Mouse (Mus musculus) limb, embryonic 13.5 days (tissue): ENCODE results near the gene Lipm. TPM values are rescaled to one million over a fixed set of nuclear protein-coding genes. Genes with fewer than 3 reads are reported as not detected.

Experiments
- ATAC-seq: fragments of 200-750 bp; cut with Nextera tagmentation; 2 replicates; pipeline ENCODE4 v1.8.0; 2017; ENCODE audit warnings: low read depth, moderate number of reproducible peaks, moderate TSS enrichment; ENCODE audit not compliant: low FRiP score
- H3K27ac ChIP-seq: fragments of 300-500 bp; sonication (generic); 2 replicates; pipeline ENCODE4 v1.5.1; 2015; ENCODE audit warnings: inconsistent platforms, mild to moderate bottlenecking, moderate library complexity
- H3K27me3 ChIP-seq: fragments of 300-500 bp; sonication (generic); 2 replicates; pipeline ENCODE4 v1.6.1; 2015; ENCODE audit warnings: mild to moderate bottlenecking, inconsistent platforms
- H3K36me3 ChIP-seq: fragments of 300-500 bp; sonication (generic); 2 replicates; pipeline ENCODE4 v1.6.1; 2015; ENCODE audit warnings: inconsistent platforms, mild to moderate bottlenecking, moderate library complexity
- H3K4me1 ChIP-seq: fragments of 300-500 bp; sonication (generic); 2 replicates; pipeline ENCODE4 v1.6.1; 2015; ENCODE audit warnings: inconsistent platforms
- H3K4me2 ChIP-seq: fragments of 300-500 bp; sonication (generic); replicated peaks from 2 replicates; pipeline ENCODE4 v1.6.1; 2015; ENCODE audit warnings: inconsistent platforms, mild to moderate bottlenecking, moderate library complexity
- H3K4me3 ChIP-seq: fragments of 300-500 bp; sonication (generic); 2 replicates; pipeline ENCODE4 v1.5.1; 2015; ENCODE audit warnings: moderate library complexity, mild to moderate bottlenecking, inconsistent platforms
- H3K9ac ChIP-seq: fragments of 300-500 bp; sonication (generic); 2 replicates; pipeline ENCODE4 v1.6.1; 2015; ENCODE audit warnings: mild to moderate bottlenecking, inconsistent platforms
- H3K9me3 ChIP-seq: fragments of 300-500 bp; sonication (generic); 2 replicates; pipeline ENCODE4 v1.6.1; 2016; ENCODE audit warnings: inconsistent platforms
- WGBS: fragments of 180-500 bp; shearing (Covaris S2); methylation state at CpG from one replicate; pipeline ENCODE4 v1.1.7; 2015; 5-methylcytosine and 5-hydroxymethylcytosine counted together
- microRNA-seq: library from miRNA; unstranded; fragments of <30 nt; microRNA quantifications from one replicate; pipeline ENCODE4, GENCODE M21; 2016
- polyA plus RNA-seq: library from polyadenylated mRNA; unstranded; fragments of >200 nt; fragmentation: Nextera tagmentation; extraction: Ambion mirVana; gene quantifications from 2 replicates; pipeline ENCODE4 v1.2.1, GENCODE M21; 2015

Lipm gene
- polyA plus RNA-seq, 1 experiment from 2014 or later, result 0.46 TPM

- H3K9ac ChIP-seq, result no peak overlapping the region
- no peak overlapping the region for H3K4me3 ChIP-seq
- no peak for ATAC-seq
- no peak overlapping the region for H3K4me2 ChIP-seq
- H3K27ac ChIP-seq, result no peak overlapping the region
- H3K9me3 ChIP-seq, result no peaks in the 10 kb centered on the region
- no peaks in the 10 kb centered on the region for H3K27me3 ChIP-seq
- H3K4me1 ChIP-seq, result peaks cover 13% of the 10 kb centered on the region; the same call in 1 of the 2 replicates
- H3K36me3 ChIP-seq, result no peaks in the 10 kb centered on the region
These were observed 68.4 kb downstream of the Lipm start for GRCm38 (mm10) chr19:34169121-34169520.

- no peak overlapping the region for H3K27ac ChIP-seq
- H3K9me3 ChIP-seq, result no peaks in the 10 kb centered on the region
- H3K36me3 ChIP-seq, result no peaks in the 10 kb centered on the region
- no peak overlapping the region for H3K4me2 ChIP-seq
- H3K4me1 ChIP-seq, result peaks cover 15% of the 10 kb centered on the region; the same call in 1 of the 2 replicates
- no peak overlapping the region for H3K9ac ChIP-seq
- no peak for ATAC-seq
- H3K4me3 ChIP-seq, result no peak overlapping the region
- WGBS, result 49% methylated on average over 3 of the region's 3 CpGs
- no peaks in the 10 kb centered on the region for H3K27me3 ChIP-seq
These were observed 70.4 kb downstream of the Lipm start for GRCm38 (mm10) chr19:34171167-34171566.

Small RNA genes lying within 50 kb of the gene (microRNA-seq; reads per million reads assigned to microRNA genes)
- not detected for gene Gm23334

Other genes starting within 250 kb of the Lipm start
- gene Lipf, start 139.7 kb upstream of the Lipm start, polyA plus RNA-seq, result 0.13 TPM in 1 of 2 replicates, not detected in the other
- 0.09 and 0.13 TPM in 2 replicates for gene Lipk, start 92.6 kb upstream of the Lipm start, polyA plus RNA-seq
- gene Lipn, start 33.6 kb upstream of the Lipm start, polyA plus RNA-seq, result not detected in 2 replicates
- 1.4 and 2.2 TPM in 2 replicates for gene Ankrd22, start 65.1 kb downstream of the Lipm start, polyA plus RNA-seq
- gene Stambpl1, start 91.3 kb downstream of the Lipm start, polyA plus RNA-seq, result 18.2 and 18.6 TPM in 2 replicates
- 262 and 263 TPM in 2 replicates for gene Acta2, start 154.7 kb downstream of the Lipm start, polyA plus RNA-seq
- 2.4 and 4.3 TPM in 2 replicates for gene Fas, start 189.7 kb downstream of the Lipm start, polyA plus RNA-seq